In the genomic region with DNA sequence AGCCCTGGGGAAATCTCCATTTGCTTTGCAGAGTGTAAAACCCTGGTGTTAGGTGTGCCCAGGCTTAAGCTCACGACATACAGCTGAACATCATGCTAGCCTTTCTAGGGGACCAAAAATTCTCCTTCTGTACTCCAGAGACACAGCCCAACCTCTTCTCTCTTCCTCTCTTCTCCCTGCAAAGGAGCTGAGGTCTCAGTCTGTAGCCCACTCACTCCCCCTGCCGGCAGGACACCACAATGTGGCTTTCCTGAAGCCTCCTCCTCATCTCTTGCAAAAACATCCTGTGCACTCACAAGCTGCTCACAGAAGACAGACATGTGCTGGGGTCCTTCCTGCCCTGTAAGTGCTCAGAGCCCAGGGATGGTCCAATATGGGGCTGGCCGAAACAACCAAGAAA, we compare ENCODE assay signal across 9 mouse cellular contexts. TPM values are rescaled to one million over a fixed set of nuclear protein-coding genes. Genes with fewer than 3 reads are reported as not detected.
A peak's percentile ranks its signal among the peaks of the same experiment; 100 is the strongest.
DNase-seq lines count a peak whose midpoint lies in the region; ATAC-seq lines count a peak whose summit lies in the region.
"Had no signal": no experiment of that assay in that cellular context is flagged by ENCODE, and none has a peak within 500 bp of the region (broad histone marks: within the 10 kb centered on the region; RNA-seq: fewer than 3 reads in every experiment).

No protein-coding gene starts in this region.

- H3K9me3 ChIP-seq in forebrain, embryonic 11.5 days (ENCODE audit: control insufficient read depth, low read length): no peaks in the 10 kb centered on the region
- H3K9me3 ChIP-seq: liver, embryonic 15.5 days had no signal

- H3K36me3 ChIP-seq in forebrain, embryonic 11.5 days (ENCODE audit: control insufficient read depth, insufficient read depth, low read length): peaks cover 11% of the 10 kb centered on the region

- WGBS in forebrain, embryonic 11.5 days: 40% methylated on average over 3 of the region's 3 CpGs

- no peak overlapping the region for H3K4me2 ChIP-seq in forebrain, embryonic 11.5 days (ENCODE audit: low read depth, low read length, severe bottlenecking)
- H3K4me2 ChIP-seq: liver, embryonic 15.5 days had no signal

- H3K4me1 ChIP-seq in forebrain, embryonic 11.5 days (replicated peaks; ENCODE audit: control insufficient read depth, insufficient read depth, low read length): no peaks in the 10 kb centered on the region
- H3K4me1 ChIP-seq: liver, embryonic 15.5 days had no signal

- no peak overlapping the region for H3K4me3 ChIP-seq in forebrain, embryonic 11.5 days (ENCODE audit: low read depth, low read length)
- H3K4me3 ChIP-seq: liver, embryonic 15.5 days had no signal

- no peak for ATAC-seq in forebrain, embryonic 11.5 days (replicated peaks; ENCODE audit: low FRiP score)

- H3K27me3 ChIP-seq in forebrain, embryonic 11.5 days (ENCODE audit: control insufficient read depth, insufficient read depth, low read length): no peaks in the 10 kb centered on the region
- H3K27me3 ChIP-seq: liver, embryonic 15.5 days had no signal

- DNase-seq in MEL-GATA-1-ER (ENCODE audit: extremely low read depth, low read depth): peak; percentile 14
- peak; percentile 6 for DNase-seq in c-Kit-negative CD71-positive TER-119-positive erythroid progenitor cells, embryonic 14.5 days (ENCODE audit: low read depth, low spot score)
- DNase-seq in forebrain, embryonic 11.5 days (ENCODE audit: low spot score): peak; percentile 86
- DNase-seq in heart, postnatal 4 days: peak; percentile 88
- peak; percentile 59 to 76 for DNase-seq in layer of hippocampus, postnatal 14 days (ENCODE audit: low spot score in 2 of 2)
- peak; percentile 81 for DNase-seq in lung, postnatal 36 days
- peak; percentile 81 to 89 for DNase-seq in right cerebral cortex, postnatal 10 days (ENCODE audit: low spot score in 2 of 2)
- DNase-seq in urinary bladder, postnatal 36 days (ENCODE audit: low spot score in 2 of 2): peak; percentile 52 to 61

- no peak overlapping the region for H3K9ac ChIP-seq in forebrain, embryonic 11.5 days (ENCODE audit: low read length)
- H3K9ac ChIP-seq: liver, embryonic 15.5 days had no signal

- H3K27ac ChIP-seq in forebrain, embryonic 11.5 days (ENCODE audit: low read depth, low read length): no peak overlapping the region
- H3K27ac ChIP-seq: liver, embryonic 15.5 days had no signal

RNA-seq across cellular contexts. Expression of a gene that starts 27.1 kb away (rescaled TPM):
- 2.3 and 2.5 TPM in 2 replicates for polyA plus RNA-seq in forebrain, embryonic 11.5 days (2014; fragmentation: Nextera tagmentation; extraction: Ambion mirVana)
- 10 to 100 TPM; 13.7 to 15.4 TPM for total RNA-seq in heart, postnatal 4 days (2021)
- 1 to 10 TPM; 1.6 to 2.0 TPM for total RNA-seq in layer of hippocampus, postnatal 14 days (2021)

Comparison
In these comparisons a context has a peak if more than half of its experiments do, and no peak if none do; other contexts are left out.
1. DNase-seq: peak in every context shown above with its lines; median percentile 88 in heart, postnatal 4 days; 86 in forebrain, embryonic 11.5 days; 85 in right cerebral cortex, postnatal 10 days; 81 in lung, postnatal 36 days; 68 in layer of hippocampus, postnatal 14 days; 56 in urinary bladder, postnatal 36 days; 14 in MEL-GATA-1-ER; 6 in c-Kit-negative CD71-positive TER-119-positive erythroid progenitor cells, embryonic 14.5 days.
2. RNA of a gene that starts 27.1 kb away (total RNA-seq): 13.7 to 15.4 TPM in heart, postnatal 4 days; 1.6 to 2.0 TPM in layer of hippocampus, postnatal 14 days; every median in the first group is over 4 times any median in the second.